Mouse (Mus musculus): ENCODE data around the gene Colec11. TPM values are rescaled to one million over a fixed set of nuclear protein-coding genes. Genes with fewer than 3 reads are reported as not detected.

Colec11 gene
- 0.38 and 0.71 TPM in 2 replicates for polyA plus RNA-seq (2021; fragmentation: Nextera tagmentation)
- long read RNA-seq, experiment 1, partial matches to known transcripts, result 1 of 4 reads
- long read RNA-seq, experiment 1, other reads (novel, unspliced or antisense), result 3 of 4 reads
- long read RNA-seq, experiment 2, result 0 reads

GRCm38 (mm10) chr12:28623195-28623594 lies at the start of gene Colec11:
Gene Colec11 (minus strand): TSS chr12:28623377.

GRCm38 (mm10) chr12:28649141-28650110 lies 26.2 kb upstream of the Colec11 start, which contains the start of gene Rnaseh1:
Gene Rnaseh1 (plus strand): TSS chr12:28649602.

GRCm38 (mm10) chr12:28635535-28636476 lies 12.6 kb upstream of the Colec11 start, which contains the start of gene Rps7:
Gene Rps7 (minus strand): TSS chr12:28635953.

GRCm38 (mm10) chr12:28582423-28582822 lies 40.8 kb downstream of the Colec11 start, which contains the start of gene Allc:
Gene Allc (minus strand): TSS chr12:28582523.

GRCm38 (mm10) chr12:28552299-28552698 lies 70.9 kb downstream of the Colec11 start, which contains the start of gene Dcdc2c:
Gene Dcdc2c (minus strand): TSS chr12:28552399.

Other genes starting within 250 kb of the Colec11 start
- not detected in 2 replicates for gene Dcdc2c, start 71.0 kb downstream of the Colec11 start, polyA plus RNA-seq (2021; fragmentation: Nextera tagmentation)
- gene Allc, start 40.9 kb downstream of the Colec11 start, polyA plus RNA-seq (2021; fragmentation: Nextera tagmentation), result 0.38 TPM in 2 replicates
- 1,337 and 1,371 TPM in 2 replicates for gene Rps7, start 12.6 kb upstream of the Colec11 start, polyA plus RNA-seq (2021; fragmentation: Nextera tagmentation)
- 13.9 and 14.8 TPM in 2 replicates for gene Rnaseh1, start 26.2 kb upstream of the Colec11 start, polyA plus RNA-seq (2021; fragmentation: Nextera tagmentation)
- 64.1 and 68.4 TPM in 2 replicates for gene Adi1, start 51.9 kb upstream of the Colec11 start, polyA plus RNA-seq (2021; fragmentation: Nextera tagmentation)
- gene Trappc12, start 127.1 kb upstream of the Colec11 start, polyA plus RNA-seq (2021; fragmentation: Nextera tagmentation), result 30.1 and 36.0 TPM in 2 replicates
- 62.7 and 82.5 TPM in 2 replicates for gene Eipr1, start 128.4 kb upstream of the Colec11 start, polyA plus RNA-seq (2021; fragmentation: Nextera tagmentation)

Measured in left cerebral cortex, adult 6 months (tissue).